Mouse (Mus musculus) MEL (cell line): ENCODE measurements at regions not wholly inside any gene's neighbourhood (a gene's known extent, or its start where the extent isn't known, plus 50 kb on each side); places are given as distances from the start of the nearest gene placed in this dataset.

Experiments used
- DNase-seq: peaks from one replicate; pipeline ENCODE4 v3.0.0; 2011; ENCODE audit warnings: low read depth, low spot score
- H3K27ac ChIP-seq: 2 replicates; pipeline ENCODE4 v1.5.1; 2012; ENCODE audit warnings: low read depth, mild to moderate bottlenecking, control low read depth, low read length, moderate library complexity; ENCODE audit not compliant: control insufficient read depth
- H3K27me3 ChIP-seq, 2 experiments: fragments of 150-350 bp in 1 of 2; sonication (generic) in 1 of 2; 2 replicates each; pipeline ENCODE4 v1.6.1; 2012; ENCODE audit warnings: low read length in 2 of 2, mild to moderate bottlenecking in 2 of 2, improper control_type of control experiment in 1 of 2, moderate library complexity in 1 of 2; ENCODE audit not compliant: insufficient read depth in 2 of 2, control insufficient read depth in 1 of 2
- H3K36me3 ChIP-seq, 2 experiments: 2 replicates each; pipeline ENCODE4 v1.6.1; 2012 to 2014; ENCODE audit warnings: low read length in 2 of 2, improper control_type of control experiment in 1 of 2, inconsistent platforms in 1 of 2, mild to moderate bottlenecking in 1 of 2; ENCODE audit not compliant: insufficient read depth in 2 of 2, control insufficient read depth in 1 of 2
- H3K4me1 ChIP-seq, 2 experiments: fragments of 150-350 bp in 1 of 2; sonication (generic) in 1 of 2; 2 replicates each; pipeline ENCODE4 v1.6.1; 2012; ENCODE audit warnings: low read length in 2 of 2, improper control_type of control experiment in 1 of 2, mild to moderate bottlenecking in 1 of 2; ENCODE audit not compliant: insufficient read depth in 2 of 2, control insufficient read depth in 1 of 2
- H3K4me3 ChIP-seq, 2 experiments: fragments of 150-350 bp in 1 of 2; sonication (generic) in 1 of 2; 2 replicates each; pipeline ENCODE4 v1.5.1; 2012; ENCODE audit warnings: low read depth in 2 of 2, low read length in 2 of 2, mild to moderate bottlenecking in 2 of 2, moderate library complexity in 2 of 2, control low read depth in 1 of 2, improper control_type of control experiment in 1 of 2; ENCODE audit not compliant: control insufficient read depth in 1 of 2, insufficient read depth in 1 of 2
- H3K79me2 ChIP-seq: 2 replicates; pipeline ENCODE4 v1.6.1; 2012; ENCODE audit warnings: mild to moderate bottlenecking, low read length, moderate library complexity; ENCODE audit not compliant: control insufficient read depth, poor library complexity, insufficient read depth
- H3K9ac ChIP-seq: 2 replicates; pipeline ENCODE4 v1.6.1; 2012; ENCODE audit warnings: low read depth, mild to moderate bottlenecking, control low read depth, low read length, moderate library complexity; ENCODE audit not compliant: control insufficient read depth, poor library complexity, severe bottlenecking
- H3K9me3 ChIP-seq: fragments of 150-350 bp; sonication (generic); replicated peaks from 2 replicates; pipeline ENCODE4 v1.6.1; 2012; ENCODE audit warnings: mild to moderate bottlenecking, low read length, improper control_type of control experiment, moderate library complexity; ENCODE audit not compliant: insufficient read depth
- E2F4 ChIP-seq: IDR thresholded peaks from 2 replicates; pipeline ENCODE4 v1.6.1; 2011; ENCODE audit warnings: low read depth, low read length, improper control_type of control experiment, borderline replicate concordance
- ETS1 ChIP-seq: IDR thresholded peaks from 2 replicates; pipeline ENCODE4 v1.6.1; 2012; ENCODE audit warnings: low read depth, mild to moderate bottlenecking, inconsistent platforms, low read length, improper control_type of control experiment, moderate library complexity
- HCFC1 ChIP-seq: IDR thresholded peaks from 2 replicates; pipeline ENCODE4 v1.6.1; 2012; ENCODE audit warnings: low read depth, mild to moderate bottlenecking, inconsistent platforms, low read length, improper control_type of control experiment, moderate library complexity
- MAZ ChIP-seq: IDR thresholded peaks from 2 replicates; pipeline ENCODE4 v1.6.1; 2012; ENCODE audit warnings: low read depth, mild to moderate bottlenecking, inconsistent platforms, low read length, improper control_type of control experiment
- MYC ChIP-seq: IDR thresholded peaks from 2 replicates; pipeline ENCODE4 v1.6.1; 2011; ENCODE audit warnings: low read depth, mild to moderate bottlenecking, low read length, improper control_type of control experiment, moderate library complexity
- RAD21 ChIP-seq: IDR thresholded peaks from 2 replicates; pipeline ENCODE4 v1.6.1; 2011; ENCODE audit warnings: mild to moderate bottlenecking, low read depth, low read length, improper control_type of control experiment
- ZNF384 ChIP-seq: IDR thresholded peaks from 2 replicates; pipeline ENCODE4 v1.6.1; 2012; ENCODE audit warnings: low read depth, mild to moderate bottlenecking, inconsistent platforms, low read length, improper control_type of control experiment

- Histone ChIP-seq H3K4me1 (no peaks in the 10 kb centered on the region), H3K27ac (no peak overlapping the region), H3K27me3 (no peaks in the 10 kb centered on the region; a peak in 1 of 4 replicates), H3K9me3 (no peaks in the 10 kb centered on the region), H3K9ac (no peak overlapping the region)
- TF ChIP-seq RAD21 (no peak), ETS1 (no peak), MYC (no peak), HCFC1 (no peak)
- TF ChIP-seq, all 39 proteins: peak for 0
- Histone ChIP-seq H3K4me3 (no peak overlapping the region), H3K36me3 (no peaks in the 10 kb centered on the region), H3K79me2 (no peaks in the 10 kb centered on the region)
- no peak for DNase-seq
These were observed 1086.4 kb upstream of the 2610301B20Rik start for GRCm38 (mm10) chr4:9787795-9788365.

- H3K79me2 ChIP-seq = no peaks in the 10 kb centered on the region
- H3K4me3 ChIP-seq = no peak overlapping the region
- DNase-seq = no peak
- peaks cover 0 to 1% of the 10 kb centered on the region in 2 experiments; a peak in 2 of 4 replicates for H3K27me3 ChIP-seq
- no peaks in the 10 kb centered on the region for H3K36me3 ChIP-seq
- no peak for TF ChIP-seq ZNF384
- TF ChIP-seq MAZ = no peak
- no peak for TF ChIP-seq E2F4
- H3K9me3 ChIP-seq = no peaks in the 10 kb centered on the region
- H3K9ac ChIP-seq = no peak overlapping the region
- no peak overlapping the region for H3K27ac ChIP-seq
- H3K4me1 ChIP-seq = no peaks in the 10 kb centered on the region
These were observed 1083.8 kb upstream of the 2610301B20Rik start for GRCm38 (mm10) chr4:9790478-9790877.
